Mouse (Mus musculus): ENCODE results near the gene Syt16. TPM values are rescaled to one million over a fixed set of nuclear protein-coding genes. Genes with fewer than 3 reads are reported as not detected.

The Syt16 gene
- polyA plus RNA-seq, 1 experiment from 2014 or later = 12.1 TPM

GRCm38 (mm10) chr12:74201410-74201809, 203.9 kb downstream of the Syt16 start:
- Histone ChIP-seq H3K27me3 (no peaks in the 10 kb centered on the region), H3K4me2 (no peak overlapping the region), H3K9ac (no peak overlapping the region), H3K36me3 (replicated peaks) (no peaks in the 10 kb centered on the region), H3K4me3 (replicated peaks) (no peak overlapping the region), H3K27ac (no peak overlapping the region), H3K9me3 (no peaks in the 10 kb centered on the region), H3K4me1 (peaks cover 8% of the 10 kb centered on the region; the same call in 1 of the 2 replicates)
- WGBS = 80% methylated on average over 5 of the region's 5 CpGs
- ATAC-seq (ENCODE audit: low FRiP score) = no peak

DNA sequence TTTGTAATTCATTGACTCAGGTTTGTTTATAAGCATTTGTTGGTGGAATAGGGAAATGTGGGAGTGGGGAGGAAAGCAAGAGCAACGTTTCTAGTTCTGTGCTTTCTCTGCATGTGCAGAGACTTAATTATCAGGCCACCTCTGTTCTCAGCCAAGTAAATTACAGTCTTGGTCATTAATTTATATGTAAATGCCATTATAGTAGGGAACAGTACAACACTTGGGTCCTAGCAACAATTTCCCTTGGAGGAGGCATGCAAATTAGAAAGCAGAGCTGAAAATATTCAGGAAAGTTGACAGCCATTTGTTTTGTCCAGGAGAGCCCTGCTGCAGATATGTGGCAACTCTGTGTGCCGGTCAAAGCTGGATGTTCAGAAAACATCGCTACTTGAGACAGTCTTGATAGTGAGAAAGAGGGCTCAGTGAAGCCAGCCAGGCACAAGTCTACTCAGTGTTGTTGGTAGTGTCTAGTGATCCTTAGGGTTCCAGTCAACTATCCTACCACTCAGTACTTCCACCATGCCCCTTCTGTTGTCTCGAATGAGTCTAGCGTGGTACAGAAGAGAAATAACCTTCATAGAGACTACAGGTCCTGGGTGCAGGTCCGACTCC, 205.1 kb downstream of the Syt16 start:
- Histone ChIP-seq H3K27me3 (no peaks in the 10 kb centered on the region), H3K9ac (no peak overlapping the region), H3K36me3 (replicated peaks) (no peaks in the 10 kb centered on the region), H3K4me2 (no peak overlapping the region), H3K4me3 (replicated peaks) (no peak overlapping the region), H3K9me3 (no peaks in the 10 kb centered on the region), H3K27ac (peak overlapping the region; percentile 36; the same call in 1 of the 2 replicates), H3K4me1 (peaks cover 8% of the 10 kb centered on the region; the same call in 1 of the 2 replicates)
- peak; percentile 58; the same call in 1 of the 2 replicates for ATAC-seq (ENCODE audit: low FRiP score)
- WGBS = 65% methylated on average over 6 of the region's 6 CpGs

DNA sequence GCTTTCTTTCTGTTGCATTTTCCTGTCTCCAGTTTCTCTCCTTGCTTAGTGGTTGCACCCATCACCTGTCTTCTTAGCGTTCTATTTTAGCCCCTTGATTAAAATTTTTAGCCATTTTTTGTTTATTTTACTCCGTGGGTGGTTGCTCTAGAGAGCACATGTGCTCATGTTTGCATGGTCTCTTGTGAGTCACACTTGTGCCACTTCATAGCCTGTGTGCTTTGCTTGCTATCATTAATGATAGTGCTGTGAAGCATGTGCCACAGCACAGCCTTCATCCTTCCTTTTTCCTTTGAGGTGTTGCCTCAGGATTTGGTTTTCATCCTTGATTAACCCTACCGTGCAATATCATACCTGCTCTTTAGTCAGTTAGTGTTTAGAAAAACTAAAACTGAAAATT, 214.7 kb downstream of the Syt16 start:
- WGBS = 82% methylated on average over 3 of the region's 3 CpGs
- no peak for ATAC-seq (ENCODE audit: low FRiP score)
- no peaks in the 10 kb centered on the region for H3K36me3 ChIP-seq (replicated peaks)
- H3K27ac ChIP-seq = no peak overlapping the region
- H3K9ac ChIP-seq = no peak overlapping the region
- H3K4me3 ChIP-seq (replicated peaks) = no peak overlapping the region
- H3K27me3 ChIP-seq = no peaks in the 10 kb centered on the region
- no peaks in the 10 kb centered on the region for H3K4me1 ChIP-seq
- no peaks in the 10 kb centered on the region for H3K9me3 ChIP-seq
- no peak overlapping the region for H3K4me2 ChIP-seq

- 73% methylated on average over 5 of the region's 5 CpGs for WGBS
- H3K9ac ChIP-seq = no peak overlapping the region
- ATAC-seq (ENCODE audit: low FRiP score) = no peak
- no peaks in the 10 kb centered on the region for H3K9me3 ChIP-seq
- no peaks in the 10 kb centered on the region for H3K4me1 ChIP-seq
- no peak overlapping the region for H3K27ac ChIP-seq
- no peaks in the 10 kb centered on the region for H3K27me3 ChIP-seq
- no peaks in the 10 kb centered on the region for H3K36me3 ChIP-seq (replicated peaks)
- no peak overlapping the region for H3K4me3 ChIP-seq (replicated peaks)
- H3K4me2 ChIP-seq = no peak overlapping the region
These were observed 218.8 kb downstream of the Syt16 start for GRCm38 (mm10) chr12:74216103-74216728.

- Histone ChIP-seq H3K4me2 (no peak overlapping the region), H3K27me3 (no peaks in the 10 kb centered on the region), H3K27ac (no peak overlapping the region), H3K9me3 (no peaks in the 10 kb centered on the region), H3K4me1 (no peaks in the 10 kb centered on the region), H3K36me3 (replicated peaks) (no peaks in the 10 kb centered on the region), H3K4me3 (replicated peaks) (no peak overlapping the region), H3K9ac (no peak overlapping the region)
- WGBS = 80% methylated on average over 4 of the region's 4 CpGs
- no peak for ATAC-seq (ENCODE audit: low FRiP score)
These were observed 222.4 kb downstream of the Syt16 start for GRCm38 (mm10) chr12:74219909-74220308.

DNA sequence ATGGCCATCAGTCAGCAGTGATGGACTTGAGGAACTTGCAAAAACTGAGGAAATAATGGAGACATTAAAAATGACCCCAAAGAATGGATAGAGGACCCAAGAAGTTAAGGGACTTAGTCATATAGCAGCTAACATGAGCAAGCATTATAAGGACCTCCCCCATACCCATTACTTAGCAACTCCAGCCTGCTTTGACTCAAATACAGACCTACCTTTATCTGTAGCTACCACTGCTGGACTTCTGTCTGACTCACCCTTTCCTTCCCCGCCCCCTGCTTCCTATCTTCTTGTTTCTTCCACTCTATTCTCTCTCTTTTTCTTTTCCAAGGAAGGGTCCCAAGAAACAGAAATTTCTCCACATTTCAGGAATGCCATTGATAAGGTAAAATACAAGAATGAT, 223.2 kb downstream of the Syt16 start:
- no peaks in the 10 kb centered on the region for H3K36me3 ChIP-seq (replicated peaks)
- H3K4me1 ChIP-seq = no peaks in the 10 kb centered on the region
- H3K9ac ChIP-seq = no peak overlapping the region
- no peak overlapping the region for H3K27ac ChIP-seq
- H3K4me2 ChIP-seq = no peak overlapping the region
- no peak for ATAC-seq (ENCODE audit: low FRiP score)
- no peaks in the 10 kb centered on the region for H3K27me3 ChIP-seq
- no peak overlapping the region for H3K4me3 ChIP-seq (replicated peaks)
- 88% methylated on average over 1 of the region's 1 CpGs for WGBS
- no peaks in the 10 kb centered on the region for H3K9me3 ChIP-seq

GRCm38 (mm10) chr12:74230808-74231207, 233.3 kb downstream of the Syt16 start:
- Histone ChIP-seq H3K4me2 (no peak overlapping the region), H3K9ac (no peak overlapping the region), H3K27me3 (no peaks in the 10 kb centered on the region), H3K36me3 (replicated peaks) (no peaks in the 10 kb centered on the region), H3K4me3 (replicated peaks) (no peak overlapping the region), H3K4me1 (no peaks in the 10 kb centered on the region), H3K27ac (no peak overlapping the region), H3K9me3 (no peaks in the 10 kb centered on the region)
- no peak for ATAC-seq (ENCODE audit: low FRiP score)
- WGBS = 88% methylated on average over 10 of the region's 10 CpGs

DNA sequence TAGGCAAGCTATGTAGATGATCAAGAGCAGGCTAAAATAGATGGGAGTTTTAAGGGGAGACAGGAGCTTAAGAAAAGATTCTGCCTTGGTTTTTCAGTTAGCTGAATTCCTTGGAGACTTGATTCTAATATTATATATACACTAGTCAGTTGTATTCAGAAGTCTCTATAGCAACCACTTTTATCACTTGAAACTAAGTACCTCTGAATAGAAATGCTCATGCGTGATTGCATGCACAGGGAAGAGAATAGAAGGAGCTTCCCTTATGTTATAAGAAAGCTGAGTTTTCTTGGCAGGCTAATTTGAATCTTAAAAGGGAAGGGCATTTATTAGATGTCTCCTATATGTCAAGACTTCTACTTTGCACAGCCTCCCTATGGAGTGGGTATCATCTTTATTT, 235.4 kb downstream of the Syt16 start:
- Histone ChIP-seq H3K4me1 (no peaks in the 10 kb centered on the region), H3K9me3 (no peaks in the 10 kb centered on the region), H3K4me3 (replicated peaks) (no peak overlapping the region), H3K36me3 (replicated peaks) (no peaks in the 10 kb centered on the region), H3K4me2 (no peak overlapping the region), H3K27ac (no peak overlapping the region), H3K9ac (no peak overlapping the region), H3K27me3 (no peaks in the 10 kb centered on the region)
- ATAC-seq (ENCODE audit: low FRiP score) = no peak
- 42% methylated on average over 1 of the region's 1 CpGs for WGBS

GRCm38 (mm10) chr12:74236191-74236590, 238.7 kb downstream of the Syt16 start:
- no peaks in the 10 kb centered on the region for H3K27me3 ChIP-seq
- ATAC-seq (ENCODE audit: low FRiP score) = no peak
- 84% methylated on average over 8 of the region's 8 CpGs for WGBS

GRCm38 (mm10) chr12:74238056-74238455, 240.6 kb downstream of the Syt16 start:
- 84% methylated on average over 7 of the region's 7 CpGs for WGBS
- no peak overlapping the region for H3K27ac ChIP-seq
- no peaks in the 10 kb centered on the region for H3K4me1 ChIP-seq
- no peak overlapping the region for H3K4me3 ChIP-seq (replicated peaks)
- no peak overlapping the region for H3K4me2 ChIP-seq
- H3K36me3 ChIP-seq (replicated peaks) = no peaks in the 10 kb centered on the region
- ATAC-seq (ENCODE audit: low FRiP score) = no peak
- H3K9ac ChIP-seq = no peak overlapping the region
- H3K27me3 ChIP-seq = no peaks in the 10 kb centered on the region
- no peaks in the 10 kb centered on the region for H3K9me3 ChIP-seq

More at GRCm38 (mm10) chr12:74236191-74236590, 238.7 kb downstream of the Syt16 start:
- Histone ChIP-seq H3K4me3 (replicated peaks) (no peak overlapping the region), H3K4me2 (no peak overlapping the region), H3K27ac (no peak overlapping the region), H3K9me3 (no peaks in the 10 kb centered on the region), H3K4me1 (no peaks in the 10 kb centered on the region), H3K36me3 (replicated peaks) (no peaks in the 10 kb centered on the region), H3K9ac (no peak overlapping the region)

- WGBS = 85% methylated on average over 2 of the region's 2 CpGs
- H3K27me3 ChIP-seq = no peaks in the 10 kb centered on the region
- H3K36me3 ChIP-seq (replicated peaks) = no peaks in the 10 kb centered on the region
- no peak overlapping the region for H3K4me3 ChIP-seq (replicated peaks)
- no peak overlapping the region for H3K27ac ChIP-seq
- no peaks in the 10 kb centered on the region for H3K4me1 ChIP-seq
- no peak overlapping the region for H3K4me2 ChIP-seq
- H3K9me3 ChIP-seq = no peaks in the 10 kb centered on the region
- no peak for ATAC-seq (ENCODE audit: low FRiP score)
- no peak overlapping the region for H3K9ac ChIP-seq
These were observed 241.3 kb downstream of the Syt16 start for GRCm38 (mm10) chr12:74238806-74239205.

GRCm38 (mm10) chr12:74264846-74265245, 267.4 kb downstream of the Syt16 start:
- Histone ChIP-seq H3K36me3 (replicated peaks) (no peaks in the 10 kb centered on the region), H3K4me2 (no peak overlapping the region), H3K4me3 (replicated peaks) (no peak overlapping the region), H3K4me1 (peaks cover 4% of the 10 kb centered on the region), H3K9me3 (no peaks in the 10 kb centered on the region), H3K27ac (no peak overlapping the region), H3K27me3 (no peaks in the 10 kb centered on the region), H3K9ac (no peak overlapping the region)
- peak; percentile 33; the same call in 1 of the 2 replicates for ATAC-seq (ENCODE audit: low FRiP score)
- WGBS = 53% methylated on average over 3 of the region's 3 CpGs

DNA sequence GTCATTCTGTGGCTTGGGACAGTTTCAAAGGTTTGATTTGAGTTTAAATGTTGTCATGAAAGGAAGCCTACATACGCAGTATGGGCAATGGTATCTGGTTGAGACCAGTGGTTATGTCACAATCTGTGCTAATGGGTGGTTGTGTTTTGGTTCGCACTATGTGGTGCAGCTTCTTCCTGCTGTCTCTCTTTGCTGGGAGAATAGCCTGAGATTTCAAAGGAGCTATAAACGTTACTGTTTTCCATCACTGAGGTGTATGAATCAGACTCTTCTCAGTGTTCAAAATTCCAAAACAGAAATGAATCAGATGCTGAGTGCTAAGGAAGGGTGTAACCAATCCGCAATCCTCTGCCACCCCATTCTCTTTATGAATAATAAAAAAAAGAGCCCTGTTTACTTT, 269.6 kb downstream of the Syt16 start:
- ATAC-seq (ENCODE audit: low FRiP score) = no peak
- peaks cover 4% of the 10 kb centered on the region for H3K4me1 ChIP-seq
- no peak overlapping the region for H3K4me3 ChIP-seq (replicated peaks)
- 92% methylated on average over 4 of the region's 4 CpGs for WGBS
- no peak overlapping the region for H3K4me2 ChIP-seq
- H3K9me3 ChIP-seq = no peaks in the 10 kb centered on the region
- H3K36me3 ChIP-seq (replicated peaks) = no peaks in the 10 kb centered on the region
- H3K9ac ChIP-seq = no peak overlapping the region
- no peak overlapping the region for H3K27ac ChIP-seq
- no peaks in the 10 kb centered on the region for H3K27me3 ChIP-seq

Data from forebrain, embryonic 12.5 days (tissue).